Mouse (Mus musculus) embryo, embryonic 11 days (tissue): ENCODE measurements at regions not wholly inside any gene's neighbourhood (a gene's known extent, or its start where the extent isn't known, plus 50 kb on each side); places are given as distances from the start of the nearest gene placed in this dataset.
"Not testable (repeated sequence)": the region's sequence is repeated elsewhere in the genome, so short reads cannot be mapped to it uniquely, and the experiment has no call there.

ENCODE experiments used
- DNase-seq: peaks from one replicate; pipeline ENCODE4 v3.0.0-alpha.2; 2015

GRCm38 (mm10) chr9:115426682-115427081 lies 116.5 kb upstream of the Stt3b start:
- DNase-seq: no peak

- no peak for DNase-seq
These were observed 120.0 kb upstream of the Stt3b start for GRCm38 (mm10) chr9:115430271-115430670.

- DNase-seq: no peak
These were observed 124.5 kb upstream of the Stt3b start for GRCm38 (mm10) chr9:115434696-115435095.

GRCm38 (mm10) chr9:115436301-115436700 lies 126.1 kb upstream of the Stt3b start:
- no peak for DNase-seq

GRCm38 (mm10) chr9:115438234-115438633 lies 128.0 kb upstream of the Stt3b start:
- not testable (repeated sequence) for DNase-seq

- no peak for DNase-seq
These were observed 136.5 kb upstream of the Stt3b start for GRCm38 (mm10) chr9:115446681-115447080.

- DNase-seq: peak; percentile 21
These were observed 140.6 kb upstream of the Stt3b start for GRCm38 (mm10) chr9:115450741-115451320.

GRCm38 (mm10) chr9:115454771-115455170 lies 144.6 kb upstream of the Stt3b start:
- DNase-seq: no peak

- no peak for DNase-seq
These were observed 145.9 kb upstream of the Stt3b start for GRCm38 (mm10) chr9:115456121-115456520.

- no peak for DNase-seq
These were observed 146.4 kb upstream of the Stt3b start for GRCm38 (mm10) chr9:115456638-115457037.

GRCm38 (mm10) chr9:115457889-115458710 lies 147.9 kb upstream of the Stt3b start:
- peak; percentile 39 for DNase-seq

GRCm38 (mm10) chr9:115459075-115459474 lies 148.9 kb upstream of the Stt3b start:
- DNase-seq: not testable (repeated sequence)

GRCm38 (mm10) chr9:115465326-115465725 lies 155.1 kb upstream of the Stt3b start:
- no peak for DNase-seq

GRCm38 (mm10) chr9:115468641-115469040 lies 158.4 kb upstream of the Stt3b start:
- DNase-seq: no peak

GRCm38 (mm10) chr9:115471582-115471981 lies 161.4 kb upstream of the Stt3b start:
- DNase-seq: no peak

- DNase-seq: no peak
These were observed 162.8 kb upstream of the Stt3b start for GRCm38 (mm10) chr9:115473037-115473436.

- no peak for DNase-seq
These were observed 163.6 kb upstream of the Stt3b start for GRCm38 (mm10) chr9:115473847-115474246.

GRCm38 (mm10) chr9:115474342-115474741 lies 164.1 kb upstream of the Stt3b start:
- DNase-seq: no peak

GRCm38 (mm10) chr9:115476205-115476604 lies 166.0 kb upstream of the Stt3b start:
- no peak for DNase-seq

GRCm38 (mm10) chr9:115477556-115478220 lies 167.5 kb upstream of the Stt3b start:
- no peak for DNase-seq

- DNase-seq: no peak
These were observed 168.7 kb upstream of the Stt3b start for GRCm38 (mm10) chr9:115478946-115479345.

- DNase-seq: no peak
These were observed 171.0 kb upstream of the Stt3b start for GRCm38 (mm10) chr9:115481176-115481575.

- DNase-seq: no peak
These were observed 172.8 kb upstream of the Stt3b start for GRCm38 (mm10) chr9:115483024-115483423.

GRCm38 (mm10) chr9:115483721-115484120 lies 173.5 kb upstream of the Stt3b start:
- no peak for DNase-seq
